8 mouse cellular contexts compared by ENCODE assay signal in genomic region chr13:23554925-23555838, GRCm38 (mm10). TPM values are rescaled to one million over a fixed set of nuclear protein-coding genes. Genes with fewer than 3 reads are reported as not detected.
DNase-seq lines count a peak whose midpoint lies in the region; ATAC-seq and TF ChIP-seq lines count a peak whose summit lies in the region.

No protein-coding gene starts in this region.

- H3K36me3 ChIP-seq in ES-Bruce4 (ENCODE audit: control insufficient read depth, insufficient read depth, low read length, poor library complexity, severe bottlenecking) = no peaks in the 10 kb centered on the region
- H3K36me3 ChIP-seq in forebrain, embryonic 13.5 days (ENCODE audit: poor library complexity, severe bottlenecking) = no peaks in the 10 kb centered on the region
- no peaks in the 10 kb centered on the region for H3K36me3 ChIP-seq in lung, postnatal 0 days (ENCODE audit: insufficient read depth, low read length)

- intact Hi-C loops in heart, postnatal 25 days (cut with DNase I) = no loop called here

- no peak for TF ChIP-seq CTCF in ES-Bruce4 (IDR thresholded peaks at IDR 0.05; ENCODE audit: low read depth, low read length)
- TF ChIP-seq CTCF in lung, postnatal 0 days (IDR thresholded peaks at IDR 0.05) = no peak

- peak overlapping the region; percentile 95 for H3K9ac ChIP-seq in ES-Bruce4 (ENCODE audit: low read depth, poor library complexity, severe bottlenecking)
- H3K9ac ChIP-seq in forebrain, embryonic 13.5 days = peak overlapping the region; percentile 87
- H3K9ac ChIP-seq in lung, postnatal 0 days (replicated peaks; ENCODE audit: low read depth) = peak overlapping the region; percentile 66

- H3K4me3 ChIP-seq in ES-Bruce4 (ENCODE audit: low read depth, low read length) = peak overlapping the region; percentile 68
- H3K4me3 ChIP-seq in forebrain, embryonic 13.5 days = peak overlapping the region; percentile 61
- H3K4me3 ChIP-seq in lung, postnatal 0 days (ENCODE audit: low read depth, low read length) = peak overlapping the region; percentile 56

- ATAC-seq in forebrain, embryonic 13.5 days = peak; percentile 87
- peak; percentile 81 for ATAC-seq in lung, postnatal 0 days

- H3K9me3 ChIP-seq in ES-Bruce4 (replicated peaks; ENCODE audit: control insufficient read depth, insufficient read depth, low read length, poor library complexity, severe bottlenecking) = no peaks in the 10 kb centered on the region
- no peaks in the 10 kb centered on the region for H3K9me3 ChIP-seq in forebrain, embryonic 13.5 days (replicated peaks)
- no peaks in the 10 kb centered on the region for H3K9me3 ChIP-seq in lung, postnatal 0 days (ENCODE audit: low read length)

- DNase-seq in c-Kit-positive CD71-positive TER-119-positive erythroid progenitor cells, embryonic 14.5 days (ENCODE audit: low spot score) = peak; percentile 96
- DNase-seq in heart, postnatal 25 days (ENCODE audit: low spot score) = peak; percentile 52
- DNase-seq in layer of hippocampus, adult 9-11 months = peak; percentile 81
- DNase-seq in lung, postnatal 0 days (ENCODE audit: low spot score) = peak; percentile 93
- peak; percentile 72 for DNase-seq in ovary, adult 18-20 months (ENCODE audit: low spot score)
- DNase-seq in thymus, postnatal 10 days (ENCODE audit: low spot score in 2 of 2) = peak; percentile 93 to 94

- no peaks in the 10 kb centered on the region for H3K4me1 ChIP-seq in ES-Bruce4 (ENCODE audit: control insufficient read depth, insufficient read depth, low read length)
- H3K4me1 ChIP-seq in forebrain, embryonic 13.5 days = peaks cover 27% of the 10 kb centered on the region
- H3K4me1 ChIP-seq in lung, postnatal 0 days (ENCODE audit: insufficient read depth, low read depth, low read length) = no peaks in the 10 kb centered on the region

- WGBS in forebrain, embryonic 13.5 days = under 1% methylated on average over 54 of the region's 54 CpGs
- WGBS in lung, postnatal 0 days = 1% methylated on average over 53 of the region's 54 CpGs

- TF ChIP-seq EP300 in ES-Bruce4 (IDR thresholded peaks at IDR 0.05; ENCODE audit: insufficient read depth, low read depth, low read length) = no peak
- no peak for TF ChIP-seq EP300 in lung, postnatal 0 days (IDR thresholded peaks at IDR 0.05)

- peak; percentile 99 for TF ChIP-seq POLR2A in ES-Bruce4 (IDR thresholded peaks at IDR 0.05; ENCODE audit: insufficient read depth, low read length)

- peak overlapping the region; percentile 93 for H3K4me2 ChIP-seq in forebrain, embryonic 13.5 days
- H3K4me2 ChIP-seq in lung, postnatal 0 days (replicated peaks; ENCODE audit: low read depth, low read length) = peak overlapping the region; percentile 98

- no peaks in the 10 kb centered on the region for H3K27me3 ChIP-seq in ES-Bruce4 (ENCODE audit: control insufficient read depth, insufficient read depth, low read length, poor library complexity, severe bottlenecking)
- H3K27me3 ChIP-seq in forebrain, embryonic 13.5 days = no peaks in the 10 kb centered on the region
- no peaks in the 10 kb centered on the region for H3K27me3 ChIP-seq in lung, postnatal 0 days (replicated peaks; ENCODE audit: insufficient read depth, low read length)

- peak overlapping the region; percentile 90 for H3K27ac ChIP-seq in ES-Bruce4 (ENCODE audit: insufficient read depth, low read length)
- H3K27ac ChIP-seq in forebrain, embryonic 13.5 days = peak overlapping the region; percentile 99
- H3K27ac ChIP-seq in lung, postnatal 0 days (ENCODE audit: low read length) = peak overlapping the region; percentile 94

RNA-seq across cellular contexts. Expression of gene Hist1h1d, which starts 2.1 kb away (rescaled TPM):
- 1.6 and 2.0 TPM in 2 replicates for polyA plus RNA-seq in ES-Bruce4 (2011; ENCODE audit: insufficient read depth, insufficient read length, low read depth, missing spikeins)
- polyA plus RNA-seq in forebrain, embryonic 13.5 days (2015; fragmentation: Nextera tagmentation; extraction: Ambion mirVana) = 0.54 and 0.68 TPM in 2 replicates
- 1 to 10 TPM; 1.8 to 2.5 TPM for total RNA-seq in heart, postnatal 25 days (2021)
- polyA plus RNA-seq in lung, postnatal 0 days (2015; fragmentation: Nextera tagmentation; extraction: Ambion mirVana) = 0.11 TPM in 2 replicates

RNA-seq across cellular contexts. Expression of gene Hist1h4f, which starts 3.7 kb away (rescaled TPM):
- 24.1 and 31.1 TPM in 2 replicates for polyA plus RNA-seq in ES-Bruce4 (2011; ENCODE audit: insufficient read depth, insufficient read length, low read depth, missing spikeins)
- 1.6 and 2.2 TPM in 2 replicates for polyA plus RNA-seq in forebrain, embryonic 13.5 days (2015; fragmentation: Nextera tagmentation; extraction: Ambion mirVana)
- 10 to 100 TPM; 33.0 to 46.9 TPM for total RNA-seq in heart, postnatal 25 days (2021)
- polyA plus RNA-seq in lung, postnatal 0 days (2015; fragmentation: Nextera tagmentation; extraction: Ambion mirVana) = 0.55 TPM in 1 of 2 replicates, not detected in the other

RNA-seq across cellular contexts. Expression of gene Hist1h3e, which starts 7.0 kb away (rescaled TPM):
- polyA plus RNA-seq in ES-Bruce4 (2011; ENCODE audit: insufficient read depth, insufficient read length, low read depth, missing spikeins) = 14.3 and 15.4 TPM in 2 replicates
- polyA plus RNA-seq in forebrain, embryonic 13.5 days (2015; fragmentation: Nextera tagmentation; extraction: Ambion mirVana) = 4.6 and 6.9 TPM in 2 replicates
- total RNA-seq in heart, postnatal 25 days (2021) = 10 to 100 TPM; 15.4 to 27.3 TPM
- polyA plus RNA-seq in lung, postnatal 0 days (2015; fragmentation: Nextera tagmentation; extraction: Ambion mirVana) = 1.6 and 1.7 TPM in 2 replicates

RNA-seq across cellular contexts. Expression of gene Hist1h3f, which starts 11.3 kb away (rescaled TPM):
- 1.5 TPM in 1 of 2 replicates, not detected in the other for polyA plus RNA-seq in ES-Bruce4 (2011; ENCODE audit: insufficient read depth, insufficient read length, low read depth, missing spikeins)
- polyA plus RNA-seq in forebrain, embryonic 13.5 days (2015; fragmentation: Nextera tagmentation; extraction: Ambion mirVana) = 1.2 and 1.3 TPM in 2 replicates
- 10 to 100 TPM in 1 of 2 experiments, 1 to 10 TPM in 1; 6.4 to 10.6 TPM for total RNA-seq in heart, postnatal 25 days (2021)
- 0.32 and 0.33 TPM in 2 replicates for polyA plus RNA-seq in lung, postnatal 0 days (2015; fragmentation: Nextera tagmentation; extraction: Ambion mirVana)

RNA-seq across cellular contexts. Expression of gene Hist1h2bh, which starts 12.0 kb away (rescaled TPM):
- 3.9 and 4.2 TPM in 2 replicates for polyA plus RNA-seq in ES-Bruce4 (2011; ENCODE audit: insufficient read depth, insufficient read length, low read depth, missing spikeins)
- polyA plus RNA-seq in forebrain, embryonic 13.5 days (2015; fragmentation: Nextera tagmentation; extraction: Ambion mirVana) = 0.76 and 0.97 TPM in 2 replicates
- total RNA-seq in heart, postnatal 25 days (2021) = 1 to 10 TPM; 1.4 to 1.9 TPM
- 0.12 TPM in 1 of 2 replicates, not detected in the other for polyA plus RNA-seq in lung, postnatal 0 days (2015; fragmentation: Nextera tagmentation; extraction: Ambion mirVana)

Comparison
In these comparisons a context has a peak if more than half of its experiments do, and no peak if none do; other contexts are left out.
1. Peak in every context shown above with its lines: DNase-seq, ATAC-seq, H3K4me3 ChIP-seq and H3K27ac ChIP-seq.